Mouse (Mus musculus): ENCODE results near the gene P2ry14. TPM values are rescaled to one million over a fixed set of nuclear protein-coding genes. Genes with fewer than 3 reads are reported as not detected.
A peak's percentile ranks its signal among the peaks of the same experiment; 100 is the strongest.

The P2ry14 gene
- polyA plus RNA-seq, 1 experiment from 2014 or later, result 10.4 TPM

- Histone ChIP-seq H3K9me3 (ENCODE audit: control insufficient read depth, low read length) (no peaks in the 10 kb centered on the region), H3K4me3 (ENCODE audit: low read length) (no peak within 1 kb of the TSS), H3K4me1 (ENCODE audit: control insufficient read depth, insufficient read depth, low read length) (no peaks in the 10 kb centered on the region), H3K4me2 (ENCODE audit: low read depth, low read length) (no peak within 1 kb of the TSS), H3K9ac (ENCODE audit: low read depth, low read length) (no peak within 1 kb of the TSS), H3K27ac (ENCODE audit: low read length) (no peak within 1 kb of the TSS), H3K27me3 (replicated peaks; ENCODE audit: control insufficient read depth, insufficient read depth, low read length) (no peaks in the 10 kb centered on the region), H3K36me3 (ENCODE audit: control insufficient read depth, insufficient read depth, low read length) (no peaks in the 10 kb centered on the region)
- 66% methylated on average over 6 of the region's 6 CpGs for WGBS
- ATAC-seq, result no peak
Measured at GRCm38 (mm10) chr3:59101218-59101986, 52.0 kb downstream of the P2ry14 start, which contains the start of gene Gpr171. Gpr171 (minus strand) TSS chr3:59101821.

DNA sequence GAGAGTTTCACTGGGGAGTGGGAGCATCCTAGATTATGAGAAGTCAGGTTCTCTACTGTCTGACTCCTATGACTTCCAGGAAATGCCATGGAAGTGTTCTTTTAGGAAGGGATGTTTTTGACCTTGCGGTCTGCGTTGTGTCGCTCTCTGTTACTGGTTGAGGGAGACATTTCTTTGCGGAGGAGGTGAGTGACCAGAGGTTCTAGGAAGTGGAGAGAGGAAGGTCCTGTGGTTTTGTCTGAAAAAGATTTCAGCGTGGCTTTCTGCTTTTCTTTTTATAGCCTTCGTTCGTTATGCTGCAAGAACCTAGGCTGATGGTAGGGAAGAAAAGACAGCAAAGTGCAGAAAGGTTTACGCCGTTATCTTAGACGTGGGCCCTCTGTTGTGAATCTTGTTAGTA is 54.9 kb downstream of the P2ry14 start:
- no peaks in the 10 kb centered on the region for H3K27me3 ChIP-seq (replicated peaks; ENCODE audit: control insufficient read depth, insufficient read depth, low read length)
- H3K4me3 ChIP-seq (ENCODE audit: low read length), result no peak overlapping the region
- no peaks in the 10 kb centered on the region for H3K36me3 ChIP-seq (ENCODE audit: control insufficient read depth, insufficient read depth, low read length)
- no peaks in the 10 kb centered on the region for H3K4me1 ChIP-seq (ENCODE audit: control insufficient read depth, insufficient read depth, low read length)
- H3K4me2 ChIP-seq (ENCODE audit: low read depth, low read length), result no peak overlapping the region
- no peak for ATAC-seq
- no peak overlapping the region for H3K27ac ChIP-seq (ENCODE audit: low read length)
- no peak overlapping the region for H3K9ac ChIP-seq (ENCODE audit: low read depth, low read length)
- WGBS, result 81% methylated on average over 10 of the region's 10 CpGs
- no peaks in the 10 kb centered on the region for H3K9me3 ChIP-seq (ENCODE audit: control insufficient read depth, low read length)

GRCm38 (mm10) chr3:59097421-59097820 is 56.0 kb downstream of the P2ry14 start:
- no peaks in the 10 kb centered on the region for H3K36me3 ChIP-seq (ENCODE audit: control insufficient read depth, insufficient read depth, low read length)
- ATAC-seq, result no peak
- no peak overlapping the region for H3K4me3 ChIP-seq (ENCODE audit: low read length)
- H3K27ac ChIP-seq (ENCODE audit: low read length), result no peak overlapping the region
- WGBS, result 85% methylated on average over 6 of the region's 6 CpGs
- H3K9ac ChIP-seq (ENCODE audit: low read depth, low read length), result no peak overlapping the region
- no peaks in the 10 kb centered on the region for H3K9me3 ChIP-seq (ENCODE audit: control insufficient read depth, low read length)
- H3K27me3 ChIP-seq (replicated peaks; ENCODE audit: control insufficient read depth, insufficient read depth, low read length), result no peaks in the 10 kb centered on the region
- H3K4me1 ChIP-seq (ENCODE audit: control insufficient read depth, insufficient read depth, low read length), result no peaks in the 10 kb centered on the region
- no peak overlapping the region for H3K4me2 ChIP-seq (ENCODE audit: low read depth, low read length)

- H3K4me2 ChIP-seq (ENCODE audit: low read depth, low read length), result no peak overlapping the region
- no peak overlapping the region for H3K9ac ChIP-seq (ENCODE audit: low read depth, low read length)
- no peaks in the 10 kb centered on the region for H3K9me3 ChIP-seq (ENCODE audit: control insufficient read depth, low read length)
- no peak for ATAC-seq
- H3K27me3 ChIP-seq (replicated peaks; ENCODE audit: control insufficient read depth, insufficient read depth, low read length), result no peaks in the 10 kb centered on the region
- H3K27ac ChIP-seq (ENCODE audit: low read length), result no peak overlapping the region
- no peak overlapping the region for H3K4me3 ChIP-seq (ENCODE audit: low read length)
- H3K36me3 ChIP-seq (ENCODE audit: control insufficient read depth, insufficient read depth, low read length), result no peaks in the 10 kb centered on the region
- WGBS, result 79% methylated on average over 11 of the region's 11 CpGs
- no peaks in the 10 kb centered on the region for H3K4me1 ChIP-seq (ENCODE audit: control insufficient read depth, insufficient read depth, low read length)
Measured at GRCm38 (mm10) chr3:59092702-59093101, 60.7 kb downstream of the P2ry14 start.

GRCm38 (mm10) chr3:59080919-59081318 is 72.5 kb downstream of the P2ry14 start:
- Histone ChIP-seq H3K36me3 (ENCODE audit: control insufficient read depth, insufficient read depth, low read length) (no peaks in the 10 kb centered on the region), H3K9ac (ENCODE audit: low read depth, low read length) (peak overlapping the region; percentile 24; the same call in 1 of the 2 replicates), H3K27ac (ENCODE audit: low read length) (no peak overlapping the region), H3K4me2 (ENCODE audit: low read depth, low read length) (no peak overlapping the region), H3K9me3 (ENCODE audit: control insufficient read depth, low read length) (no peaks in the 10 kb centered on the region), H3K27me3 (replicated peaks; ENCODE audit: control insufficient read depth, insufficient read depth, low read length) (no peaks in the 10 kb centered on the region), H3K4me1 (ENCODE audit: control insufficient read depth, insufficient read depth, low read length) (peaks cover 9% of the 10 kb centered on the region; the same call in 1 of the 2 replicates), H3K4me3 (ENCODE audit: low read length) (no peak overlapping the region; the same call in 1 of the 2 replicates)
- ATAC-seq, result peak; percentile 94
- WGBS, result 30% methylated on average over 7 of the region's 7 CpGs

GRCm38 (mm10) chr3:59080293-59080916 is 73.0 kb downstream of the P2ry14 start:
- peak; percentile 24; the same call in 1 of the 2 replicates for ATAC-seq
- Histone ChIP-seq H3K4me1 (ENCODE audit: control insufficient read depth, insufficient read depth, low read length) (peaks cover 9% of the 10 kb centered on the region; the same call in 1 of the 2 replicates), H3K27ac (ENCODE audit: low read length) (no peak overlapping the region), H3K9me3 (ENCODE audit: control insufficient read depth, low read length) (no peaks in the 10 kb centered on the region), H3K27me3 (replicated peaks; ENCODE audit: control insufficient read depth, insufficient read depth, low read length) (no peaks in the 10 kb centered on the region), H3K36me3 (ENCODE audit: control insufficient read depth, insufficient read depth, low read length) (no peaks in the 10 kb centered on the region), H3K4me3 (ENCODE audit: low read length) (no peak overlapping the region; the same call in 1 of the 2 replicates), H3K9ac (ENCODE audit: low read depth, low read length) (no peak overlapping the region), H3K4me2 (ENCODE audit: low read depth, low read length) (no peak overlapping the region)
- WGBS, result 34% methylated on average over 6 of the region's 6 CpGs

DNA sequence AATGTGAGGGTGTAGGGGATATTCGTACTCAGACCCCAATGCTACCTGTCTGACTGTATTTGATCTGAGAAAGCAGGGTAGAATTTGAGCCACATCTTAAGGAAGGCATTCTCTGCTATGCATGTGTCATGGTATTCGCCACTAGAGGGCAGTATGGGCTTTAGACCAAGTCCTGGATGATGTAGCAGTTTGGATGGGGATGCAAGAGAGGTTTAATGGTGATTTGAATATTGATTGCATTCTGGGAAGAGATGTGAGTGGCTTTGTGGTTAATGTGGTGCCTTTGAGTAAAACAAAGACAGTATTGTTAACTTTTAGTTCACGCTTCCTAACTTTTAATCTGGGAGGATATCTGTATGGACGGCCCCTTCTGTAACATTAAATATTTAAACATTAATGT is 74.1 kb downstream of the P2ry14 start:
- ATAC-seq, result no peak
- WGBS, result 41% methylated on average over 4 of the region's 4 CpGs
- H3K9me3 ChIP-seq (ENCODE audit: control insufficient read depth, low read length), result no peaks in the 10 kb centered on the region

DNA sequence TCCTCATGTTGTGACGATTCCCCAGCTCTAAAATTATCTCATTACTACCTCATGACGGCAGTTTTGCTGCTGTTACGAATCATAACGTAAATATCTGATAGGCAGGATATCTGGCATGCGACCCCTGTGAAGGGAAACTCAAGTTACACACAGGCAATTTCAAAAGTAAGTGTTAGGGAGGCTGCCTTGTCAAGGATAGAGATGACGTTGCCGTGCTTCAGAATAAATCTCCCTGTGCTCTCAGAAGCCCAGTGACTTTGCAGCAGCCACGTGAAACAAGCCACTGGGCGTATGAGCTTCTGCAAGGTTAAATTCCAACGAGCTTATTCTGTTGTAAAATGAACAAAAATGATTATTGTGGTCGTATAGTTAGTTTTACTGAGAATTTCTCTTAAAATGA is 74.8 kb downstream of the P2ry14 start:
- Histone ChIP-seq H3K4me3 (ENCODE audit: low read length) (no peak overlapping the region), H3K36me3 (ENCODE audit: control insufficient read depth, insufficient read depth, low read length) (no peaks in the 10 kb centered on the region), H3K4me1 (ENCODE audit: control insufficient read depth, insufficient read depth, low read length) (peaks cover 9% of the 10 kb centered on the region; the same call in 1 of the 2 replicates), H3K9ac (ENCODE audit: low read depth, low read length) (no peak overlapping the region), H3K27me3 (replicated peaks; ENCODE audit: control insufficient read depth, insufficient read depth, low read length) (no peaks in the 10 kb centered on the region), H3K4me2 (ENCODE audit: low read depth, low read length) (no peak overlapping the region), H3K27ac (ENCODE audit: low read length) (no peak overlapping the region), H3K9me3 (ENCODE audit: control insufficient read depth, low read length) (no peaks in the 10 kb centered on the region)
- WGBS, result 61% methylated on average over 11 of the region's 11 CpGs
- no peak for ATAC-seq

More for the DNA sequence above, 74.1 kb downstream of the P2ry14 start:
- Histone ChIP-seq H3K4me1 (ENCODE audit: control insufficient read depth, insufficient read depth, low read length) (peaks cover 9% of the 10 kb centered on the region; the same call in 1 of the 2 replicates), H3K9ac (ENCODE audit: low read depth, low read length) (no peak overlapping the region), H3K27me3 (replicated peaks; ENCODE audit: control insufficient read depth, insufficient read depth, low read length) (no peaks in the 10 kb centered on the region), H3K36me3 (ENCODE audit: control insufficient read depth, insufficient read depth, low read length) (no peaks in the 10 kb centered on the region), H3K4me2 (ENCODE audit: low read depth, low read length) (no peak overlapping the region), H3K4me3 (ENCODE audit: low read length) (no peak overlapping the region), H3K27ac (ENCODE audit: low read length) (no peak overlapping the region)

DNA sequence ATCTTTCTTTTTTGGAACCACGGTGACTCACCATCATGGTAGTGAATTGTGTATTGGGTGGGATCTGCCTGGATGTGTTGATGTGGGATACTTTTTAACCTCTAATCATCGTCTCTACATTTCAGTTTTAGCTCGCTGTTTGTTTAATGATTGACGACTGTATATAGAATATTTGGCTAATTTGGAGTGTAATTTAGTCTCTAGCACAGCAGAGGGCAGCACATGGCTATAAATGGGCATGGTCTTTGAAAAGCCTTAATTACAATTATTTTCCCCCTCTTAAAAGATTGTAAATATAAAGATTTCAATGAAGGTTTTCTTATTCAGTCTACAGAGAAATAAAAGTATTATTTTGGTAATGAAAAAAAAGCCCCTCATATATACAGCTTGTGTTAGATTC is 76.1 kb downstream of the P2ry14 start:
- H3K9ac ChIP-seq (ENCODE audit: low read depth, low read length), result no peak overlapping the region
- H3K27me3 ChIP-seq (replicated peaks; ENCODE audit: control insufficient read depth, insufficient read depth, low read length), result no peaks in the 10 kb centered on the region
- no peak overlapping the region for H3K27ac ChIP-seq (ENCODE audit: low read length)
- H3K9me3 ChIP-seq (ENCODE audit: control insufficient read depth, low read length), result no peaks in the 10 kb centered on the region
- 45% methylated on average over 4 of the region's 4 CpGs for WGBS
- H3K4me1 ChIP-seq (ENCODE audit: control insufficient read depth, insufficient read depth, low read length), result peaks cover 9% of the 10 kb centered on the region; the same call in 1 of the 2 replicates
- H3K4me3 ChIP-seq (ENCODE audit: low read length), result no peak overlapping the region
- H3K4me2 ChIP-seq (ENCODE audit: low read depth, low read length), result no peak overlapping the region
- ATAC-seq, result no peak
- H3K36me3 ChIP-seq (ENCODE audit: control insufficient read depth, insufficient read depth, low read length), result no peaks in the 10 kb centered on the region
